Mouse (Mus musculus): ENCODE data around the gene Haus5. TPM values are rescaled to one million over a fixed set of nuclear protein-coding genes. Genes with fewer than 3 reads are reported as not detected.

The Haus5 gene
- 41.0 and 45.0 TPM in 2 replicates for polyA plus RNA-seq (2015; fragmentation: Nextera tagmentation; extraction: Ambion mirVana)

DNA sequence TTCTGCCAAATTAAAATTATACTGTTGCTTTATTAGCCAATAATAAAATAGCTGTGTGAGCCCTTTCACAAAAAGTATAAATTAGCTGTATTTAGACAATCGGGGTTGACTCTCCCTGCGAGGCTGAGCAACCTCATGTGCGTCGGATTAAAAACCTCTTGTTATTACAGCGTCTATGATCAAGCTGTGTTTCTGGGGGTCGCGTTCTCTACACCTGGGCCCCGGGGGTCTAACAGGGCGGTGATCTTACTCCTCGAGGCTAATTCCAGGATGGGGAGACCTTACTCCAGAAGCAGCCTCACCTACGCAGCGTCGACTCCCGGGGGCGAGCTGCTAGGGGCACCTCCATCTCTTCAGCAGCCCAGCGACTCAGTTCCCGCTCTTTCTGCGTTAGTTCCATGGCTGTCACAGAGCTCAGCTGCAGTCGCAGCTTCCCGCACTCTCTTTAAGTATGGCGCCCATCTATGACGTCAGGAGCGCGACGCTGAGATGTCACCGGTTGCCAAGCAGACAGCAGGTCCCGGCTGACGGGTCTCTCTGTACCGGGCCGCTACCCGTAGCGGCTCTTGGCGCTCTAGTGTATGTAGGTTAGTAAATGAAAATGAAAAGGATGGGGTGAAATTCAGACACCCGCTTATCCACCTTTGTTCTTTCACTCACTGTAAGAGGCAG is at the start of gene Haus5:
Haus5 (minus strand) TSS at position 466 of the 672 bp plus-strand sequence.

DNA sequence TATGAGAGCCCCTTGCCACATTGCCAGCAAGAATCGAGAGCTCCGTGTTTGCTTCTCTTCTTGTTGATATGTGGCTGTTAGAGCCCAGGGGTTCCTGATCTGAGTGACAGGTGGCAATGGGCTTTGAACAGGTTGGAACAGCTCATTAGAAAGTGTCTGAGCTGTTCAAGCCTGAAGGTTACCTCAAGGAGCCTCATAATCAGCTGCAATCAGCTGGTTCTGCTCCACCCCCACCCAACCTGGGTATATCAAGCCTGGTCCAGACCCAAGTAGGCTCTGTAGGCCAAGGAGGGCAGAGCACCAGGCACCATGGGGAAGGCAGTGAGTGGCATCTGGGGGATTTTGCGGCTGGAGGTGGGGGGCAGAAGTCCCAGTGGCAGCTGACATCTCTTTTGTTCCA is 47.1 kb upstream of the Haus5 start, which contains the start of gene Atp4a:
Atp4a (plus strand) TSS at position 268 of the 400 bp plus-strand sequence.

DNA sequence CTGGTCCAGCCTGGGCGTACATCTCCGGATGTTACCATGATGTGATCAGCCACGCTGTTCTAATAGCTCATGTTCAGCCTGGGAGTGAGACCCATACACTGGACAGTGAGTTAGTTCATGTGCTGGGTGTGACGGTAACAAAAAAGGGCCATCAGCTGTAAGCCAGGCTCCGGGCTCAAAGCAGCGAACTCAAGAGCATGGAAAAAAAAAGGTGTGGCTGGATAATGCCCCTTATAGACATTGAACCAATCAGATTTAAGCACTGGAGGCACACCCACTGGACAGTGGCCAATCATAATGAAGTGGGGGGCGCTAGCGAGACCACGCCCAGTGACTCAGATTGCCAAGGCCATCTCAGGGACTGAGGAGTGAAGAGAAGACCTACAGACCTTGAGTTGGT is 33.8 kb upstream of the Haus5 start, which contains the start of gene 2200002J24Rik:
2200002J24Rik (plus strand) TSS at position 338 of the 400 bp plus-strand sequence.

DNA sequence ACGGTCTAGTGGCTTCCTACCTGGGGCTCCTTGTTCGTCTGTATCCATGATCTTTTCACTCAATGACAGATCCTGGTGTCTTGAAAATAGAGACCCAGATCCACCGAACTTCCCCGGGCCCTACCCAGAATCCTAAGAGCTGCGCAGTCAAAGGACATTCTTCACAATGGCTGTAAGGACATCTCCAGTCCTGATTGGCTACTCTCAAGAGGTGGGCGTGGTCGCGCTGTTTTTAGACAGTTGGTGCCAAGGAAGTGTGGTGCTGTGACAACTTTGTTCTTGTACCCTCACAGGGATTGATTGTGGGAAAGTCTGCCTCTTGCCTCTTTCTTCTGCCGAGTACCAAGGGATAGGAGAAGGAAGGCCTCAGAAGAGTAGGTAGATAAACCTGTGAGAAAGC is 6.7 kb upstream of the Haus5 start, which contains the start of gene Pmis2:
Pmis2 (minus strand) TSS at position 126 of the 400 bp plus-strand sequence.

DNA sequence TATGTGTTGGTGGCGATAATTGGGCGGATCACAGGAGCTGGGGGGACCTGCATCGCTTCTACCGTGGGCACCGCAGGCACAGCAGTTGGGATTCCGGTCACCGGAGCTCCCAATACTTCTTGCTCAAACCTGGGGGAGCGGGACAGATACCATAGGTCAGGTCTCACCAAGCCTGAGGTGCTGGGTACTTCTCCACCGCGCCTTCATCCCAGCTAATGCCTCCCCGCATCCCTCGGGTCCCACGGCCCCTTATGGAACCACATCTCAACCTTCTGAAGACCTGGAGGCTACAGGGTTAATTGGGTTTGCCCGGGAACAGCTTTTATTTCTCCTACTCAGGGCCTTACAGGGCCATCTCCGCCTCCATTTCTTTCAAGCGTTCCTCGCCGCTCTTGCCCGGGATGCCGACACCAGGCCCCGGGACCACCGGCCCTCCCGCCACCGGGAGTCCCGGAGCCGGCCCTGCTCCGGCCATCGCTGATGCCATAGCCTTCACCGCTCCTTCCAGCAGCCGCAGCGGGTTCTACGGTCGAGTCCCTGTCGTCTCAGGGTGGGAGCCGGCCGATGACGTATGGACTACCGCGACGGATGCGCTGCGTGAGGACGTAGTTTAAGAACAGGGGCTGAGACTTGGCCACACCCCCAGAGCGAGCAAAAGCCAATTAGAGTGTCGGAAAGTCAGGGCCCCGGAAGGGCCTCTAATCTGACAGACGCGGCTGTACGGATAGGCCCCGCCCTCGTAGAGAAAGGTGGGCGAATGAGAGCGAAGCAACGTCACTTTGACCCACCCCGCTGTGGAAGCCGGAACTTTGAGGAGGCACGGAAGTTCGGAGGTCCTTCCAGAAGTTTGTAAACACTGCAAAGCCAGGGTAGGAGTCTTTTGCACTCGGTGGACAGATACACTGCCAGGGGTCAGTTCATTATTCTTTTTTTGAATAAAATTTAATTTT is 14.9 kb downstream of the Haus5 start, which contains the start of gene Rbm42:
Rbm42 (minus strand) TSS at position 727 of the 950 bp plus-strand sequence.

DNA sequence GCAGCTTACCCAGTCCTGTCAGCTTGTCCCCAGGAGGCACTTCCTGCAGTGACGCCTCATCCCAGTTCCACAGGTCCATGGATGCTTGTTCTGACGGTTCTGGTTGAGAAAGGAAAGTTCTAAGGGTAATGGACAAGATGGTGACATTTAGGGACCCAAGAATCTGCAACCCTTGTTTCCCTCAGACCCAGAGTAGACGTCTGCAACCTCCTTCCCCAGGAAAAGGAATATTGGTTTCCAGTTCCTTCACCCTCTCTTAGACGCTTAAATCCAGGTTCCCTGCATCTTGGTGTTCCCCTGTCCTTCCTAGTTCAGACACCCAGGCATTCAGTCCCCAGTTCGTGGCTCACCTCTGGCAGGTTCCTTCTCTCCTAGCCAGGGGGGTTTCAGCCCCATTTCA is 29.0 kb downstream of the Haus5 start, which contains the start of gene Etv2:
Etv2 (minus strand) TSS at position 101 of the 400 bp plus-strand sequence.

DNA sequence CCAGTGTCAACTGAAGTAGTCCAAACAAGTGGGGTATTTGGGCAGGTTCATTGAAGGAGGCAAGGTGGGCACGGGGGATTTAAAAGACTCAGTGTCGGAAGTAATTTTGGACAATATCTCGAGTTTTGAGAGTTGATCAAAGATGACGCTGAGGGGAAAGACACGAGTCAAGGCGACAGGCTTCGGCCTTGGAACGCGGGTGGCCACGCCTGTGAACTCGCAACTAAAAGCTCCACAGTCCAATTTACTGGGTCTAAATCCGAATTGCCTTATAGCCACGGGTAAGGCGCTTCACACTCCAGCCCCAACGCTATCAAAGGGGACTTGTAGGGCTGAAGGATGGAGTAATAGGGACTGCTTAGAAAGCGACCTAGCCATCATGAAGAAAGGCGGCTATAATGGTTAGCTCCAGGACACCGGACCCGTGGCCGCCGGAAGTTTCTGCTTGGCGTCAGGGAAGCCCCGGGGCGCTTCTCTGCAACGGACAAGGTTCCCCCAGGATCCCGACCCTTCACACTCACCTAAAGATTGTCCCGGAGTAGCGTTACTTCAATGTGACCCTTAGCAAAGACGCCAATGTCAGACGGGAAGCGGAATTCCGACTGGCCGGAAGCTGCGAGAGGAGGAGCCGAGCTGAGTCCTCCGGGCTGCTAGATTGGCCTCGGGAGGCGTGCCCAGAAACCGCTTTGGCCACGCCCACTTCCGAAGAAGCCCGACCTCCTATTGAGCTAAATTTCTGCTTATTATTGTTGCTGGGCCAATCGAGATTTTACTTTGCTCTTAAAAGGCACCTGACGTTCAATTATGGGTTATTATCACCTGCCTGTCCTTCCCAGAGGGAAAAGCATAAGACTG is 39.0 kb downstream of the Haus5 start, which contains the start of gene Cox6b1:
Cox6b1 (minus strand) TSS at position 622 of the 855 bp plus-strand sequence.

DNA sequence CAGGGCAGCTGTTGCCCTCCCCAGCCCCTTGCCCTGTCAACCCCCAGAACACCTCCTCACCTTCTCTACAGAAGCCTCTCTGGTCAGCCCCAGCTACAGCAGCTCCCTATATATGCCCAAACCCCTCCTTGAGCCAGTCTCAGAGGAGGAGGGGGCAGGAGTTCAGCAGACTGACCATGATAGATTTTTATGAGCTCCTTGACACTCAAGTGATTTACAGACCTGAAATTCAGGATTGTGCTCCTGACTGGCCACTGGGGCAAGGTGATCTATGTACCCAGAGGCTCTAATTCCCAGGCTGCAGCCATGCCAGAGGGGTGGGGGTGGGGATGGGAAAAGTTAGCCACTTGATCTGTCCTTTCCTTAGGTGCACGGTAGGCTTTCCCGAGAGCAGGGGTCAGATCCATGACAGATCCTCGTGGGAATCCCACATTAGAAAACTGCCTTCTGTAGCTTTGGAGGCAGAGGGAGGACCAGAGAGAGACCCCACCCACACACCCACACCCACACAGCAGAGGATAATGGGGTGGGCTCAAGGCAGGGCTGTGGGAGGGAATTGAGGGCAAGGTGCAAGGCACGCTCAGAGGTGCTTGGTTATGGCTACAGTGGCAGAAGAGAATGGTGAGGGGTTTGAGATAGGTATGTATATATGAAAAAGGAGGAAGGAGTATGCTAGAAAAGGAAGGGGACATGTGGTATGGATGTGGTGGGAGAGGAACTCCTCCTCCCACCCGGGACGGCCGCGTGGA is 52.0 kb downstream of the Haus5 start, which contains the start of gene Upk1a:
Upk1a (minus strand) TSS at position 194 of the 749 bp plus-strand sequence.

Other genes starting within 250 kb of the Haus5 start
- gene Hcst, start 245.1 kb downstream of the Haus5 start, polyA plus RNA-seq (2015; fragmentation: Nextera tagmentation; extraction: Ambion mirVana): 32.8 and 46.4 TPM in 2 replicates
- gene Nfkbid, start 243.3 kb downstream of the Haus5 start, polyA plus RNA-seq (2015; fragmentation: Nextera tagmentation; extraction: Ambion mirVana): 4.5 and 5.9 TPM in 2 replicates
- 2.0 and 2.3 TPM in 2 replicates for gene Aplp1, start 219.5 kb downstream of the Haus5 start, polyA plus RNA-seq (2015; fragmentation: Nextera tagmentation; extraction: Ambion mirVana)
- gene Kirrel2, start 207.3 kb downstream of the Haus5 start, polyA plus RNA-seq (2015; fragmentation: Nextera tagmentation; extraction: Ambion mirVana): 0.04 and 0.23 TPM in 2 replicates
- gene Nphs1, start 206.7 kb downstream of the Haus5 start, polyA plus RNA-seq (2015; fragmentation: Nextera tagmentation; extraction: Ambion mirVana): 0.21 and 0.32 TPM in 2 replicates
- gene Prodh2, start 171.4 kb downstream of the Haus5 start, polyA plus RNA-seq (2015; fragmentation: Nextera tagmentation; extraction: Ambion mirVana): 0.10 TPM in 1 of 2 replicates, not detected in the other
- gene Arhgap33, start 129.9 kb downstream of the Haus5 start, polyA plus RNA-seq (2015; fragmentation: Nextera tagmentation; extraction: Ambion mirVana): 3.5 TPM in 2 replicates
- gene Hspb6, start 112.8 kb downstream of the Haus5 start, polyA plus RNA-seq (2015; fragmentation: Nextera tagmentation; extraction: Ambion mirVana): 14.6 and 14.7 TPM in 2 replicates
- gene Proser3, start 112.7 kb downstream of the Haus5 start, polyA plus RNA-seq (2015; fragmentation: Nextera tagmentation; extraction: Ambion mirVana): 2.5 and 3.4 TPM in 2 replicates
- 38.8 and 42.2 TPM in 2 replicates for gene Lin37, start 105.2 kb downstream of the Haus5 start, polyA plus RNA-seq (2015; fragmentation: Nextera tagmentation; extraction: Ambion mirVana)
- 61.2 and 70.3 TPM in 2 replicates for gene U2af1l4, start 101.7 kb downstream of the Haus5 start, polyA plus RNA-seq (2015; fragmentation: Nextera tagmentation; extraction: Ambion mirVana)
- 4.4 and 4.9 TPM in 2 replicates for gene Gm49396, start 101.7 kb downstream of the Haus5 start, polyA plus RNA-seq (2015; fragmentation: Nextera tagmentation; extraction: Ambion mirVana)
- 105 and 115 TPM in 2 replicates for gene Psenen, start 101.4 kb downstream of the Haus5 start, polyA plus RNA-seq (2015; fragmentation: Nextera tagmentation; extraction: Ambion mirVana)
- gene Igflr1, start 99.6 kb downstream of the Haus5 start, polyA plus RNA-seq (2015; fragmentation: Nextera tagmentation; extraction: Ambion mirVana): 2.4 and 2.9 TPM in 2 replicates
- gene Kmt2b, start 76.3 kb downstream of the Haus5 start, polyA plus RNA-seq (2015; fragmentation: Nextera tagmentation; extraction: Ambion mirVana): 6.0 and 8.5 TPM in 2 replicates
- gene Zbtb32, start 66.1 kb downstream of the Haus5 start, polyA plus RNA-seq (2015; fragmentation: Nextera tagmentation; extraction: Ambion mirVana): 0.21 and 0.22 TPM in 2 replicates
- gene Upk1a, start 52.1 kb downstream of the Haus5 start, polyA plus RNA-seq (2015; fragmentation: Nextera tagmentation; extraction: Ambion mirVana): 0.15 and 0.19 TPM in 2 replicates
- gene Cox6b1, start 38.8 kb downstream of the Haus5 start, polyA plus RNA-seq (2015; fragmentation: Nextera tagmentation; extraction: Ambion mirVana): 695 and 741 TPM in 2 replicates
- not detected in 2 replicates for gene Etv2, start 29.1 kb downstream of the Haus5 start, polyA plus RNA-seq (2015; fragmentation: Nextera tagmentation; extraction: Ambion mirVana)
- 69.8 and 70.7 TPM in 2 replicates for gene Rbm42, start 14.7 kb downstream of the Haus5 start, polyA plus RNA-seq (2015; fragmentation: Nextera tagmentation; extraction: Ambion mirVana)
- gene Pmis2, start 6.6 kb upstream of the Haus5 start, polyA plus RNA-seq (2015; fragmentation: Nextera tagmentation; extraction: Ambion mirVana): not detected in 2 replicates
- gene 2200002J24Rik, start 33.9 kb upstream of the Haus5 start, polyA plus RNA-seq (2015; fragmentation: Nextera tagmentation; extraction: Ambion mirVana): 0.49 and 1.6 TPM in 2 replicates
- gene Atp4a, start 47.2 kb upstream of the Haus5 start, polyA plus RNA-seq (2015; fragmentation: Nextera tagmentation; extraction: Ambion mirVana): 1.3 and 1.6 TPM in 2 replicates
- gene Tmem147, start 64.5 kb upstream of the Haus5 start, polyA plus RNA-seq (2015; fragmentation: Nextera tagmentation; extraction: Ambion mirVana): 128 and 142 TPM in 2 replicates
- 0.25 and 0.27 TPM in 2 replicates for gene Gapdhs, start 78.7 kb upstream of the Haus5 start, polyA plus RNA-seq (2015; fragmentation: Nextera tagmentation; extraction: Ambion mirVana)
- gene Sbsn, start 86.5 kb upstream of the Haus5 start, polyA plus RNA-seq (2015; fragmentation: Nextera tagmentation; extraction: Ambion mirVana): 2.2 and 4.9 TPM in 2 replicates
- gene Dmkn, start 98.8 kb upstream of the Haus5 start, polyA plus RNA-seq (2015; fragmentation: Nextera tagmentation; extraction: Ambion mirVana): 25.5 and 26.9 TPM in 2 replicates
- 1.9 and 2.6 TPM in 2 replicates for gene Krtdap, start 122.9 kb upstream of the Haus5 start, polyA plus RNA-seq (2015; fragmentation: Nextera tagmentation; extraction: Ambion mirVana)
- 1.7 and 2.7 TPM in 2 replicates for gene Ffar2, start 158.8 kb upstream of the Haus5 start, polyA plus RNA-seq (2015; fragmentation: Nextera tagmentation; extraction: Ambion mirVana)
- not detected in 2 replicates for gene Ffar3, start 191.2 kb upstream of the Haus5 start, polyA plus RNA-seq (2015; fragmentation: Nextera tagmentation; extraction: Ambion mirVana)
- gene Ffar1, start 196.6 kb upstream of the Haus5 start, polyA plus RNA-seq (2015; fragmentation: Nextera tagmentation; extraction: Ambion mirVana): 0.18 and 0.27 TPM in 2 replicates
- 3.1 and 3.2 TPM in 2 replicates for gene Cd22, start 215.3 kb upstream of the Haus5 start, polyA plus RNA-seq (2015; fragmentation: Nextera tagmentation; extraction: Ambion mirVana)
- gene Mag, start 249.9 kb upstream of the Haus5 start, polyA plus RNA-seq (2015; fragmentation: Nextera tagmentation; extraction: Ambion mirVana): 0.58 and 0.81 TPM in 2 replicates

Data from spleen, postnatal 0 days (tissue).